Mouse (Mus musculus): ENCODE results near the gene Hace1. TPM values are rescaled to one million over a fixed set of nuclear protein-coding genes. Genes with fewer than 3 reads are reported as not detected.
"Not testable (repeated sequence)": the region's sequence is repeated elsewhere in the genome, so short reads cannot be mapped to it uniquely, and the experiment has no call there.

Hace1 gene
- 10 to 100 TPM; 40.8 to 47.0 (median 43.2) TPM for total RNA-seq (2022)

- DNase-seq (ENCODE audit: low spot score in 2 of 2): peak; percentile 72 to 83
These were observed at the start of gene Hace1 for GRCm38 (mm10) chr10:45577731-45578297. Hace1 (plus strand) TSS chr10:45577829.

GRCm38 (mm10) chr10:45537334-45537733, 40.3 kb upstream of the Hace1 start:
- not testable (repeated sequence) for DNase-seq (ENCODE audit: low spot score in 2 of 2)

DNA sequence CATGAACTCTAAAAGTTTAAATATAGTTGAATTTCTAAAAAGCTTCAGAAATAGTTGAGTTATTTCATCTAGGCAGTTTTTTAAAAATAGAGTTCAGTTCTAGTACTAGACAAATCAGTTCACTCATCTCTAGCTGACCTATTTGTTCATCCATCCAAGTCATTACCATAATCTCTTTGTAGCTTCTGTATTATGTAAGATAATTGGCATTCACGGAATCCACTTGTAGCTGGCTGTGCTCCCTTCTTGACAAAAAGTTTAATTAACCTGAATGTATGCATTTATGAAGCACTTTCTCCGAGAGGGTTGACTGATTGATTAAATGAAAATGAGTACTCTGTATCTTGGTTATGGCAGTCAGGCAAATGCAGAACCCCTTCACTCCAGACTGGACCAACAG, 34.9 kb upstream of the Hace1 start:
- DNase-seq (ENCODE audit: low spot score in 2 of 2): no peak

- no peak for DNase-seq (ENCODE audit: low spot score in 2 of 2)
These were observed 30.8 kb upstream of the Hace1 start for GRCm38 (mm10) chr10:45546799-45547198.

DNA sequence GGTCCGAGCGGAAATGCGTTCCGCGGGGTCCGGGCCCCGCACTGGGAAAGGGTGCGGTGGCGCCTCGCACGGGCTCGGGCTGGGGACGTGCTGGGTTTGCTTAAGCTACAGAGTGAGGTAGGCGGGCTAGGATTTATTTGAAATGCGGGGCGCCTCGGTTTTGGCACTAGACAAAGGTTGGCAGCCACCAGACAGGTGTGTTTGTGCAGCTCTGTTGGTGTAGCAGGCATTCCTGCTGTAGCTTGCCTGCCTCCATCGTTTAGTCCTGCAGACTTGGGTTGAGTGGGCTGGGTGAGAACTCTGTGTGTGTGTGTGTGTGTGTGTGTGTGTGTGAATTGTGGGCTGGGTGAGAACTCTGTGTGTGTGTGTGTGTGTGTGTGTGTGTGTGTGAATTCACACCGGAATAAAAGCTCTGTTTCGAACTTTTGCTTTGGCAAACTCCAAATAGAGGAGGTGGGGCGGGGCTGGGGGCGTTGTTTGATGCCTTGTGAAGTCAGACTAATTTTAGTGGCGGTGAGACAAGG, 731 bp downstream of the Hace1 start:
- peak; percentile 35 to 37 for DNase-seq (ENCODE audit: low spot score in 2 of 2)

DNA sequence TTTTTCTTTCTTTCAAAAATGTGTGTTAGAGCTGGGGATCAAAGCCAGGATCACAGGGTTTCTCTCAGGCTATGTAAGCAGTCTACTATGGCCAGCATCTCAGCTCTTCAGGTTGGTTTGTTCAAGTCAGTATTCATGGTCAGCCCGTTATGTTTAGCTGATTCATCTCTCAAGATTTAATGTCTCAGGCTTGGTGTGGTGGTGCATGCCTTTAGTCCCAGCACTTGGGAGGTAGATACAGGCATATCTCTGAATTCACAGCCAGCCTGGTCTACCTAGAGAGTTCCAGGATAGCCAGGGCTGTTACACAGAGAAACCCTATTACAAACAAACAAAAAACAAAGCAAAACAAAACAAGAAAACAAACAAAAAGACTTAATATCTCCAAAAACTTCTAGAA, 5.7 kb downstream of the Hace1 start:
- no peak for DNase-seq (ENCODE audit: low spot score in 2 of 2)

- no peak for DNase-seq (ENCODE audit: low spot score in 2 of 2)
These were observed 6.2 kb downstream of the Hace1 start for GRCm38 (mm10) chr10:45583829-45584228.

DNA sequence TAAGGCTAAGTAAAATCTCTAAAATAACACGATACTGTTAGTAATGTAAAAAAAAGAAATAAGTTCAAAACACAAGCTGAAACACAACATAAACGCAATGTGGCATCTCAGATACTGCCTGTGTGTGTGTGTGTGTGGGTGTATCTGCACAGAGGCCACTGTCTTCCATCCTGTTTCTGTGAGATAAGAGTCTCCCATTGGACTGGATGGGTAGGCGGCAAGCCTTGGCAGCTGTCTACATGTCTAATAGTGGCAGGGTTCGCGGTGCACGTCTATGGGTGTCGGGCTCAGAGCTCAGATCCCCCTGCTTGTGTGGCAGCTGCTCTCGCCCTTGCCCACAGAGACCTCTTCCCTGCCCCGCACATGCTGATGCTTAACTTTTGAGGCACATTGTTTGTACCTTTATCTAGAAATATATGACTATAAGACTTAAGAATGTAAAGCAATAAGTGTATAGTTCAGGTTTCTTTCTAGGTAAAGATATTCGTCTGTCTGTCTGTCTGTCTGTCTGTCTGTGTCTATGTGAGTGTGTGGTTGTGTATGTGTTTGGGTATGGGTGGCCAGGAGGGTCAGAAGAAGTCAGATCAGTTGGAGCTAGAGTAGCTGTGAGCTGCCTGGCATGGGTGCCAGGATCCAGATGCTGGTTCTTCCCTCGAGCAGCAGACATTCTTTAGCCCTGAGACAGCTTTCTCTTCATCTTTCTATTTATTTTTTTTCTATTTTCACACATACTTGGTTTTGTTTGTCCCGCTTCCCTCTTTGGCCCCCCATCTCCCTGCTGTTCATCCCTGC, 6.9 kb downstream of the Hace1 start:
- DNase-seq (ENCODE audit: low spot score in 2 of 2): no peak

GRCm38 (mm10) chr10:45605853-45606252, 28.2 kb downstream of the Hace1 start:
- DNase-seq (ENCODE audit: low spot score in 2 of 2): no peak

GRCm38 (mm10) chr10:45610727-45611126, 33.1 kb downstream of the Hace1 start:
- DNase-seq (ENCODE audit: low spot score in 2 of 2): no peak

DNA sequence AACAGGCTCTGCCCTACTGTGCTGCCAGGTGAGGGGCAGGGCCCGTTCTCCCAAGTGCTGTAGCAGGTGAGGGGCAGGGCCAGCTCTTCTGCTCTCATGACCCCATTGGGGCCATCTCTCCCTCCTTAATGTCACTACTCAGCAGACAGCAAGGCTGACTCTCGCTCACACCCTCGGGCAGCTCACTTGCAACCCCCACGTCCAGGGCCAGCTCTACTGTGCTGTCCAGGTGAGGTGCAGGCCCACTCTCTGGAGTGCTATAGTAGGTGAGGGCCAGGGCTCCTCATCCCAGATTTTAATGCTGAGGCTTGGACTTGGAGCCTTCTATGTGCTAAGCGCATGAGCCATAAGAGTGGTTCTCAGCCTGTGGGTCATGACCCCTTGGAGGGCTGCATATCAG, 38.4 kb downstream of the Hace1 start:
- no peak for DNase-seq (ENCODE audit: low spot score in 2 of 2)

GRCm38 (mm10) chr10:45619039-45619438, 41.4 kb downstream of the Hace1 start:
- DNase-seq (ENCODE audit: low spot score in 2 of 2): no peak

DNA sequence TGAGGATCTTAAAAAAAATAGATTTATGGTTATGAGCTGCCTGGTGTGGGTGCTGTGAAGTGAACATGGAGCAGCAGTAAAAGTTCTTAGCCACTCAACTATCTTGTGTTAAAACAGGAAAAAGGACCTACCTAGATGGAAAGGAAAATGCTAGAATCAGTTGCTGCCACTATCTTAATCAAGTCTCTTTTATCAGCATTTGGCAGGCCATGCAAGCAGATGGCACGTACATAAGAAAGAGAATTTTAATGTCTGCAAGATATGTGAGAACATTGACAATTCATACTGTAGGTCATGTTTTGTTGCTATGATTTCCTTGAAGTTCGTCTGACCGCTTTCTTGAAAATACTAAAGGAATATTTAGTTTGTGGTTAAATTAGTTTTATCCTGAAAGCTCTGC, 54.4 kb downstream of the Hace1 start:
- DNase-seq (ENCODE audit: low spot score in 2 of 2): no peak

GRCm38 (mm10) chr10:45632641-45633040, 55.0 kb downstream of the Hace1 start:
- no peak for DNase-seq (ENCODE audit: low spot score in 2 of 2)

DNA sequence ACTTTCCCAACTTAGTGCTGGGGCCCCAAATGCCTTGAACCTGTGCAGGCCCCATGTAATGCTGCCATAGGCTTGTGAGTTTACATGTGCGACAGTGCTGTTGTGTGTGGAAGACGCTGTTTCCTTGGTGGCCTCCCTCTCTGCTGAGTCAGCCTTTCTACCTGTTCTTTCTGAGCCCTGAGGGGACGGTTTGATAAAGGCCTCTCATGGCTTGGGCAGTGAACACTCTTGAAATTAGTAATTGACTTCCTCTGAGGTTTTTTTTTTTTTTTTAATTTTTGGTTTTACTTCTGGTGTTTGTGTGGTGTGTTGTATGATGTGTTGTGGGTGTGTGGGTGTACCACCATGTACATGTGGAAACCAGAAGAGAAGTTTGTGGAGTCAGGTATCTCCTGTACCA, 57.6 kb downstream of the Hace1 start:
- DNase-seq (ENCODE audit: low spot score in 2 of 2): no peak

- DNase-seq (ENCODE audit: low spot score in 2 of 2): no peak
These were observed 62.1 kb downstream of the Hace1 start for GRCm38 (mm10) chr10:45639762-45640161.

DNA sequence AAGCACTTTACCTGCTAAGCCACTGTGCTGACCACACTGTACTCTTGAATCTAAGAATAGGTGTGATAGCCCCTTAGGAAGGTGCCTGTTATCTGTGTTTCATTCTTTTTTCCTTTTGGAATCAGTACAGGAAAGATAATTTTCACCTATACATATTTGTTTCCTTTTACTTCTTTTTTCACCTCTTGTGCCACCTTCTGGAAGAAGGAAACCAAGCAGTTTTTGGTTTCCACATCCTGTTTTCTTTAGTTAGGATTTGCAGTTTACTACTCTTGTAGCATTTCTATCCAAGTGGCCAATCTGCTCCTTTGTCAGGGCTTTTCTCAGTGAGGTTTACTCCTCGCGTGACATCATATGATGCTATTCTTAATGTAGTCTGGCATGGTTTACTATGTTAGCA, 76.4 kb downstream of the Hace1 start:
- DNase-seq (ENCODE audit: low spot score in 2 of 2): no peak

GRCm38 (mm10) chr10:45662015-45662414, 84.4 kb downstream of the Hace1 start:
- no peak for DNase-seq (ENCODE audit: low spot score in 2 of 2)

DNA sequence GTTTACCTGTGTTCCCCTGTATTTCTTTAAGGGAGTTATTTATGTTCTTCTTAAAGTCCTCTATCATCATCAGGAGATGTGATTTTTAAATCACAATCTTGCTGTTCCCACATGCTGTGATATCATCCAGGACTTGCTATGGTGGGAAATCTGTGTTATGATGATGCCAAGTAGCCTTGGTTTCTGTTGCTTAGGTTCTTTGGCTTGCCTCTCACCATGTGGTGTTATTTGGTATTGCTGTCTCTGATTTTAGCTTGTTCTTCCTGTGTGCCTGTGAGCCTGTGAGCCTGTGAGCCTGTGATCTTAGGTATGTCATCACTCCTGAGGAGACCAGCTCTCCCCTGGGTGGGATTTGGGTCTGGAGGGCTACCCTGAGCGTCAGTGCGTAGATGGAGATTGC, 90.6 kb downstream of the Hace1 start:
- DNase-seq (ENCODE audit: low spot score in 2 of 2): no peak

- no peak for DNase-seq (ENCODE audit: low spot score in 2 of 2)
These were observed 99.2 kb downstream of the Hace1 start for GRCm38 (mm10) chr10:45676796-45677195.

- no peak for DNase-seq (ENCODE audit: low spot score in 2 of 2)
These were observed 108.6 kb downstream of the Hace1 start for GRCm38 (mm10) chr10:45686191-45686590.

- no peak for DNase-seq (ENCODE audit: low spot score in 2 of 2)
These were observed 117.3 kb downstream of the Hace1 start for GRCm38 (mm10) chr10:45694931-45695330.

DNA sequence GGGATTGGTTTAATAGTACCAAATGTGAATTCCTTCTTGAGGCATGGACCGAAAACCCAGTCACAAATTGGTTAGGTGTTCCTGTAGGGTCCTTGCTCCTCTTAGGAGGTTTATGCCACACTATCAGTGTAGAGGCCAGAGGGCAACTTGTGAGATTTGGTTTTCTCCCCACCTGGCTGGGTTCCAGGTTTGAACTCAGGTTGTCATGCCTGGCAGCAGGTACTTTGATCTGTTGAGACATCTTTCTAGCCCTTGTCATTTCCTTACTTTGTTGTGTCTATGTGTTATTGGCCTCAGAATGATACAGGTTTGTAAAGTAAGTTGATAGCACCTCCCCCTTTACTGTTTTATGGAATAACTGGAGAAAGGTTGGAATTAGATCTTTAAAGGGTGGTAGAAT, 117.9 kb downstream of the Hace1 start:
- DNase-seq (ENCODE audit: low spot score in 2 of 2): no peak
